Mouse (Mus musculus): Measurements from ENCODE around the gene Ifnl2. TPM values are rescaled to one million over a fixed set of nuclear protein-coding genes. Genes with fewer than 3 reads are reported as not detected.
"Not testable (repeated sequence)": the region's sequence is repeated elsewhere in the genome, so short reads cannot be mapped to it uniquely, and the experiment has no call there.

Ifnl2 gene
- polyA plus RNA-seq, 1 experiment, result not detected

- no peak for TF ChIP-seq CTCF (IDR thresholded peaks at IDR 0.05; ENCODE audit: extremely low read depth, insufficient read depth, insufficient read length, insufficient replicate concordance)
- no peak for TF ChIP-seq POLR2A (IDR thresholded peaks at IDR 0.05; ENCODE audit: low read depth, low read length)
- Histone ChIP-seq H3K4me3 (ENCODE audit: extremely low read depth, insufficient read depth, insufficient read length) (peak within 1 kb of the TSS; percentile 7; the same call in 1 of the 2 replicates), H3K4me1 (ENCODE audit: control insufficient read depth, insufficient read depth, insufficient read length) (peaks cover 3% of the 10 kb centered on the region; the same call in 1 of the 2 replicates), H3K27ac (ENCODE audit: insufficient read depth, low read length) (no peak within 1 kb of the TSS), H3K36me3 (ENCODE audit: control insufficient read depth, insufficient read depth, low read length) (no peaks in the 10 kb centered on the region), H3K27me3 (ENCODE audit: control insufficient read depth, insufficient read depth, low read length) (peaks cover 13% of the 10 kb centered on the region)
- 14% methylated on average over 5 of the region's 5 CpGs for WGBS
- DNase-seq (ENCODE audit: low read depth in 1 of 2, low spot score in 2 of 2), result no peak
Measured at GRCm38 (mm10) chr7:28547154-28547553, 36.9 kb upstream of the Ifnl2 start, which contains the start of gene Nccrp1. Nccrp1 (minus strand) TSS chr7:28547254.

- WGBS, result 2% methylated on average over 22 of the region's 22 CpGs
- DNase-seq (ENCODE audit: low read depth in 1 of 2, low spot score in 2 of 2), result no peak
Measured at GRCm38 (mm10) chr7:28546649-28547048, 36.4 kb upstream of the Ifnl2 start.

GRCm38 (mm10) chr7:28545891-28546210 is 35.6 kb upstream of the Ifnl2 start:
- WGBS, result 64% methylated on average over 7 of the region's 7 CpGs
- no peak for TF ChIP-seq CTCF (IDR thresholded peaks at IDR 0.05; ENCODE audit: extremely low read depth, insufficient read depth, insufficient read length, insufficient replicate concordance)
- no peak for TF ChIP-seq POLR2A (IDR thresholded peaks at IDR 0.05; ENCODE audit: low read depth, low read length)
- H3K4me3 ChIP-seq (ENCODE audit: extremely low read depth, insufficient read depth, insufficient read length), result no peak overlapping the region

More at GRCm38 (mm10) chr7:28546649-28547048, 36.4 kb upstream of the Ifnl2 start:
- no peaks in the 10 kb centered on the region for H3K36me3 ChIP-seq (ENCODE audit: control insufficient read depth, insufficient read depth, low read length)
- peaks cover 13% of the 10 kb centered on the region for H3K27me3 ChIP-seq (ENCODE audit: control insufficient read depth, insufficient read depth, low read length)
- H3K4me1 ChIP-seq (ENCODE audit: control insufficient read depth, insufficient read depth, insufficient read length), result peaks cover 3% of the 10 kb centered on the region; the same call in 1 of the 2 replicates
- TF ChIP-seq CTCF (IDR thresholded peaks at IDR 0.05; ENCODE audit: extremely low read depth, insufficient read depth, insufficient read length, insufficient replicate concordance) (no peak), POLR2A (IDR thresholded peaks at IDR 0.05; ENCODE audit: low read depth, low read length) (no peak)
- no peak overlapping the region for H3K27ac ChIP-seq (ENCODE audit: insufficient read depth, low read length)
- peak overlapping the region; percentile 7; the same call in 1 of the 2 replicates for H3K4me3 ChIP-seq (ENCODE audit: extremely low read depth, insufficient read depth, insufficient read length)

GRCm38 (mm10) chr7:28545048-28545890 is 35.0 kb upstream of the Ifnl2 start:
- DNase-seq (ENCODE audit: low read depth in 1 of 2, low spot score in 2 of 2), result no peak
- Histone ChIP-seq H3K27me3 (ENCODE audit: control insufficient read depth, insufficient read depth, low read length) (peaks cover 13% of the 10 kb centered on the region), H3K36me3 (ENCODE audit: control insufficient read depth, insufficient read depth, low read length) (no peaks in the 10 kb centered on the region), H3K4me3 (ENCODE audit: extremely low read depth, insufficient read depth, insufficient read length) (no peak overlapping the region), H3K27ac (ENCODE audit: insufficient read depth, low read length) (no peak overlapping the region), H3K4me1 (ENCODE audit: control insufficient read depth, insufficient read depth, insufficient read length) (peaks cover 3% of the 10 kb centered on the region; the same call in 1 of the 2 replicates)
- WGBS, result 45% methylated on average over 14 of the region's 14 CpGs
- TF ChIP-seq CTCF (IDR thresholded peaks at IDR 0.05; ENCODE audit: extremely low read depth, insufficient read depth, insufficient read length, insufficient replicate concordance) (no peak), POLR2A (IDR thresholded peaks at IDR 0.05; ENCODE audit: low read depth, low read length) (no peak)

More at GRCm38 (mm10) chr7:28545891-28546210, 35.6 kb upstream of the Ifnl2 start:
- no peak for DNase-seq (ENCODE audit: low read depth in 1 of 2, low spot score in 2 of 2)
- peaks cover 3% of the 10 kb centered on the region; the same call in 1 of the 2 replicates for H3K4me1 ChIP-seq (ENCODE audit: control insufficient read depth, insufficient read depth, insufficient read length)
- H3K27ac ChIP-seq (ENCODE audit: insufficient read depth, low read length), result no peak overlapping the region
- peaks cover 13% of the 10 kb centered on the region for H3K27me3 ChIP-seq (ENCODE audit: control insufficient read depth, insufficient read depth, low read length)
- no peaks in the 10 kb centered on the region for H3K36me3 ChIP-seq (ENCODE audit: control insufficient read depth, insufficient read depth, low read length)

GRCm38 (mm10) chr7:28544051-28544601 is 33.9 kb upstream of the Ifnl2 start:
- DNase-seq (ENCODE audit: low read depth in 1 of 2, low spot score in 2 of 2), result no peak

GRCm38 (mm10) chr7:28540526-28540925 is 30.3 kb upstream of the Ifnl2 start, which contains the start of gene Sycn:
Sycn (plus strand) TSS chr7:28540885.
- Histone ChIP-seq H3K27ac (ENCODE audit: insufficient read depth, low read length) (no peak within 1 kb of the TSS), H3K36me3 (ENCODE audit: control insufficient read depth, insufficient read depth, low read length) (no peaks in the 10 kb centered on the region), H3K4me1 (ENCODE audit: control insufficient read depth, insufficient read depth, insufficient read length) (no peaks in the 10 kb centered on the region), H3K27me3 (ENCODE audit: control insufficient read depth, insufficient read depth, low read length) (no peaks in the 10 kb centered on the region), H3K4me3 (ENCODE audit: extremely low read depth, insufficient read depth, insufficient read length) (no peak within 1 kb of the TSS)
- 83% methylated on average over 4 of the region's 4 CpGs for WGBS
- DNase-seq (ENCODE audit: low read depth in 1 of 2, low spot score in 2 of 2), result no peak
- TF ChIP-seq CTCF (IDR thresholded peaks at IDR 0.05; ENCODE audit: extremely low read depth, insufficient read depth, insufficient read length, insufficient replicate concordance), result no peak

More at GRCm38 (mm10) chr7:28544051-28544601, 33.9 kb upstream of the Ifnl2 start:
- TF ChIP-seq CTCF (IDR thresholded peaks at IDR 0.05; ENCODE audit: extremely low read depth, insufficient read depth, insufficient read length, insufficient replicate concordance) (no peak), POLR2A (IDR thresholded peaks at IDR 0.05; ENCODE audit: low read depth, low read length) (no peak)
- Histone ChIP-seq H3K27me3 (ENCODE audit: control insufficient read depth, insufficient read depth, low read length) (peaks cover 13% of the 10 kb centered on the region), H3K36me3 (ENCODE audit: control insufficient read depth, insufficient read depth, low read length) (no peaks in the 10 kb centered on the region), H3K4me3 (ENCODE audit: extremely low read depth, insufficient read depth, insufficient read length) (no peak overlapping the region), H3K4me1 (ENCODE audit: control insufficient read depth, insufficient read depth, insufficient read length) (peaks cover 3% of the 10 kb centered on the region; the same call in 1 of the 2 replicates), H3K27ac (ENCODE audit: insufficient read depth, low read length) (no peak overlapping the region)
- 32% methylated on average over 22 of the region's 27 CpGs for whole genome bisulfite sequencing

- not testable (repeated sequence) for DNase-seq (ENCODE audit: low read depth in 1 of 2, low spot score in 2 of 2); H3K4me1 ChIP-seq (ENCODE audit: control insufficient read depth, insufficient read depth, insufficient read length); H3K4me3 ChIP-seq (ENCODE audit: extremely low read depth, insufficient read depth, insufficient read length); H3K27ac ChIP-seq (ENCODE audit: insufficient read depth, low read length); H3K27me3 ChIP-seq (ENCODE audit: control insufficient read depth, insufficient read depth, low read length); H3K36me3 ChIP-seq (ENCODE audit: control insufficient read depth, insufficient read depth, low read length)
- WGBS, result 89% methylated on average over 6 of the region's 6 CpGs
Measured at GRCm38 (mm10) chr7:28538886-28539285, 28.6 kb upstream of the Ifnl2 start.
